Mouse (Mus musculus): Measurements from ENCODE around the gene Lrrc10. TPM values are rescaled to one million over a fixed set of nuclear protein-coding genes. Genes with fewer than 3 reads are reported as not detected.

Lrrc10 gene
- total RNA-seq, 1 experiment: 0.27 TPM

GRCm38 (mm10) chr10:117000975-117001374 lies 44.2 kb upstream of the Lrrc10 start:
- in situ Hi-C loops (cut with MboI; ENCODE audit: low sequenced_read_pairs in 2 of 2, unreplicated experiment in 2 of 2): no loop called here
- TF ChIP-seq ZNF384 (IDR thresholded peaks at IDR 0.05; ENCODE audit: low read depth, low read length): no peak
- no peak for TF ChIP-seq ZC3H11A (IDR thresholded peaks at IDR 0.05; ENCODE audit: borderline replicate concordance, low read depth, low read length)
- TF ChIP-seq CHD2 (IDR thresholded peaks at IDR 0.05; ENCODE audit: low read depth, low read length): no peak
- TF ChIP-seq MAFK (IDR thresholded peaks at IDR 0.05; ENCODE audit: insufficient read depth, low read depth, low read length): no peak
- no peak for TF ChIP-seq HCFC1 (IDR thresholded peaks at IDR 0.05; ENCODE audit: borderline replicate concordance, insufficient read depth, low read length)
- Histone ChIP-seq H3K36me3 (ENCODE audit: control insufficient read depth, insufficient read depth, low read length, poor library complexity, severe bottlenecking) (no peaks in the 10 kb centered on the region), H3K27ac (ENCODE audit: insufficient read depth, low read depth, low read length, poor library complexity, severe bottlenecking) (no peak overlapping the region), H3K4me3 (ENCODE audit: insufficient read depth in 1 of 2, low read depth in 1 of 2, low read length in 2 of 2, poor library complexity in 1 of 2, severe bottlenecking in 1 of 2) (no peak overlapping the region), H3K9me3 (ENCODE audit: control insufficient read depth, insufficient read depth, low read depth, low read length) (no peaks in the 10 kb centered on the region), H3K9ac (ENCODE audit: insufficient read depth, low read depth, low read length, poor library complexity, severe bottlenecking) (no peak overlapping the region), H3K4me1 (ENCODE audit: control insufficient read depth in 2 of 2, insufficient read depth in 2 of 2, low read length in 2 of 2, poor library complexity in 1 of 2) (peaks cover 0 to 3% of the 10 kb centered on the region in 2 experiments; a peak in 1 of 4 replicates)
- DNase-seq (ENCODE audit: low read depth, low spot score): no peak

DNA sequence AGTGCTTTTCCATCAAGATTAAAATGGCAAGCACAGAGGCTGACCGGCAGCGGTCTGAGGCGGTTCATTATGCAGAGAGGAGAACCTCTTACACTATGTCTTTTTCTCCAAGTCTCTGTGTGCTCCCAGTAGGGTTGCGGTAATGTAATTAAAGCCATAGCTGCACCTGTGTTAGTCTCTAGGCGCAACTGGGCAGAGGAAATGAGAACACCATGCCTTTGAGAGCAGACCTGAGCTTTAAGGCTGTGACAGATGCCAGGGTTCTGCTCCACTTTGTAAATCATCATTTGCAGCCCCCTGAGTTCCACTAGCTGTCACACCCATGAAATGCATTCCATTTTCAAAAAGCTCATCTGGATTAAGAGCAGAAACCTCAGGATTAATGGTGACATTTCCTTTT lies 40.4 kb upstream of the Lrrc10 start:
- TF ChIP-seq CHD2 (IDR thresholded peaks at IDR 0.05; ENCODE audit: low read depth, low read length) (no peak), ZC3H11A (IDR thresholded peaks at IDR 0.05; ENCODE audit: borderline replicate concordance, low read depth, low read length) (no peak)
- Histone ChIP-seq H3K4me3 (ENCODE audit: insufficient read depth in 1 of 2, low read depth in 1 of 2, low read length in 2 of 2, poor library complexity in 1 of 2, severe bottlenecking in 1 of 2) (no peak overlapping the region), H3K27ac (ENCODE audit: insufficient read depth, low read depth, low read length, poor library complexity, severe bottlenecking) (no peak overlapping the region), H3K9me3 (ENCODE audit: control insufficient read depth, insufficient read depth, low read depth, low read length) (no peaks in the 10 kb centered on the region), H3K4me1 (ENCODE audit: control insufficient read depth in 2 of 2, insufficient read depth in 2 of 2, low read length in 2 of 2, poor library complexity in 1 of 2) (no peaks in the 10 kb centered on the region), H3K36me3 (ENCODE audit: control insufficient read depth, insufficient read depth, low read length, poor library complexity, severe bottlenecking) (no peaks in the 10 kb centered on the region), H3K9ac (ENCODE audit: insufficient read depth, low read depth, low read length, poor library complexity, severe bottlenecking) (no peak overlapping the region)
- no peak for DNase-seq (ENCODE audit: low read depth, low spot score)
- in situ Hi-C loops (cut with MboI; ENCODE audit: low sequenced_read_pairs in 2 of 2, unreplicated experiment in 2 of 2): no loop called here

GRCm38 (mm10) chr10:117005707-117006464 lies 39.3 kb upstream of the Lrrc10 start:
- Histone ChIP-seq H3K9ac (ENCODE audit: insufficient read depth, low read depth, low read length, poor library complexity, severe bottlenecking) (no peak overlapping the region), H3K27ac (ENCODE audit: insufficient read depth, low read depth, low read length, poor library complexity, severe bottlenecking) (no peak overlapping the region), H3K4me3 (ENCODE audit: insufficient read depth in 1 of 2, low read depth in 1 of 2, low read length in 2 of 2, poor library complexity in 1 of 2, severe bottlenecking in 1 of 2) (no peak overlapping the region), H3K4me1 (ENCODE audit: control insufficient read depth in 2 of 2, insufficient read depth in 2 of 2, low read length in 2 of 2, poor library complexity in 1 of 2) (no peaks in the 10 kb centered on the region), H3K9me3 (ENCODE audit: control insufficient read depth, insufficient read depth, low read depth, low read length) (no peaks in the 10 kb centered on the region), H3K36me3 (ENCODE audit: control insufficient read depth, insufficient read depth, low read length, poor library complexity, severe bottlenecking) (no peaks in the 10 kb centered on the region)
- TF ChIP-seq HCFC1 (IDR thresholded peaks at IDR 0.05; ENCODE audit: borderline replicate concordance, insufficient read depth, low read length) (no peak), ZNF384 (IDR thresholded peaks at IDR 0.05; ENCODE audit: low read depth, low read length) (no peak), ZC3H11A (IDR thresholded peaks at IDR 0.05; ENCODE audit: borderline replicate concordance, low read depth, low read length) (no peak), MAFK (IDR thresholded peaks at IDR 0.05; ENCODE audit: insufficient read depth, low read depth, low read length) (no peak), CHD2 (IDR thresholded peaks at IDR 0.05; ENCODE audit: low read depth, low read length) (no peak)
- DNase-seq (ENCODE audit: low read depth, low spot score): no peak
- in situ Hi-C loops (cut with MboI; ENCODE audit: low sequenced_read_pairs in 2 of 2, unreplicated experiment in 2 of 2): no loop called here

DNA sequence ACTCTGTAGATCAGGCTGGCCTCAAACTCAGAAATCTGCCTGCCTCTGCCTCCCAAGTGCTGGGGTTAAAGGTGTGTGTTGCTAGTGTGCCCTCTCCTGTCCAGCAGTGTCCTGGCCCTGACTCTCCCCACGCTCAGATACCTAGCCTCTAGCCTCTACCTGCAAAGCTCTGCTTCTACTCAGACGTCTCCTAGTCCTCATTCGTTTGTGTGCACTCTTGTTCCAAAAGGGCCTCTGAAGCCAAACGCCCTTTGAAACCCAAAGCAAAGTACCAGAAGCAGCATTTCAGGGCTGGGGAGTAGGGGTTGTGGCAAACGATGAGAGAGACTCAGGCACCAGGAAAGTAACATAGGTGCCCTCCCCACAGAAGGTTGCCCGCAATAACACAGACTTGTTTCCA lies 35.5 kb upstream of the Lrrc10 start:
- H3K9ac ChIP-seq (ENCODE audit: insufficient read depth, low read depth, low read length, poor library complexity, severe bottlenecking): no peak overlapping the region
- no peak overlapping the region for H3K27ac ChIP-seq (ENCODE audit: insufficient read depth, low read depth, low read length, poor library complexity, severe bottlenecking)
- TF ChIP-seq MAFK (IDR thresholded peaks at IDR 0.05; ENCODE audit: insufficient read depth, low read depth, low read length): no peak
- TF ChIP-seq ZC3H11A (IDR thresholded peaks at IDR 0.05; ENCODE audit: borderline replicate concordance, low read depth, low read length): no peak
- TF ChIP-seq CHD2 (IDR thresholded peaks at IDR 0.05; ENCODE audit: low read depth, low read length): no peak
- no peak for TF ChIP-seq HCFC1 (IDR thresholded peaks at IDR 0.05; ENCODE audit: borderline replicate concordance, insufficient read depth, low read length)
- no peak for TF ChIP-seq ZNF384 (IDR thresholded peaks at IDR 0.05; ENCODE audit: low read depth, low read length)
- DNase-seq (ENCODE audit: low read depth, low spot score): no peak
- no peaks in the 10 kb centered on the region for H3K36me3 ChIP-seq (ENCODE audit: control insufficient read depth, insufficient read depth, low read length, poor library complexity, severe bottlenecking)
- H3K4me3 ChIP-seq (ENCODE audit: insufficient read depth in 1 of 2, low read depth in 1 of 2, low read length in 2 of 2, poor library complexity in 1 of 2, severe bottlenecking in 1 of 2): no peak overlapping the region
- H3K9me3 ChIP-seq (ENCODE audit: control insufficient read depth, insufficient read depth, low read depth, low read length): no peaks in the 10 kb centered on the region
- in situ Hi-C loops (cut with MboI; ENCODE audit: low sequenced_read_pairs in 2 of 2, unreplicated experiment in 2 of 2): no loop called here
- no peaks in the 10 kb centered on the region for H3K4me1 ChIP-seq (ENCODE audit: control insufficient read depth in 2 of 2, insufficient read depth in 2 of 2, low read length in 2 of 2, poor library complexity in 1 of 2)

DNA sequence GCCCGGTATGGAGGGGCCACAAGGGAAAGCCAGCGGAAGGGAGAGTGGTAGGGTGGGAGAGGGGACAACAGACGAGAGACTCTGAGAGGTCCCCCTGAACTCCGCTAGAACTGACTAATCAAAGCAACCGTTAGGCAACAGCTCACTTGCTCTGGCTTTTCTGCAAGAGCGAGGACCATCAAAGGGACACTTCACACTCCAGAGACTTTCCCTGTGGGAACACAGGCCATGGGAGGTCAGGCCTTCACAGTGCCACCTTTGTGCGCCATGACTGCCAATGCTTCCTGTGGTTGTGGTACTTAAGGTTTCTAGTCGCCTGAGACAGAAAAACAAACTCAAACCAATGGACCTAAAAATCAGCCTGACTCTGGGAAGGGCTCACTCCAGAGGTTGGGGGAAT lies 34.1 kb upstream of the Lrrc10 start:
- Histone ChIP-seq H3K27ac (ENCODE audit: insufficient read depth, low read depth, low read length, poor library complexity, severe bottlenecking) (no peak overlapping the region), H3K36me3 (ENCODE audit: control insufficient read depth, insufficient read depth, low read length, poor library complexity, severe bottlenecking) (no peaks in the 10 kb centered on the region), H3K4me1 (ENCODE audit: control insufficient read depth in 2 of 2, insufficient read depth in 2 of 2, low read length in 2 of 2, poor library complexity in 1 of 2) (no peaks in the 10 kb centered on the region), H3K4me3 (ENCODE audit: insufficient read depth in 1 of 2, low read depth in 1 of 2, low read length in 2 of 2, poor library complexity in 1 of 2, severe bottlenecking in 1 of 2) (no peak overlapping the region), H3K9me3 (ENCODE audit: control insufficient read depth, insufficient read depth, low read depth, low read length) (no peaks in the 10 kb centered on the region), H3K9ac (ENCODE audit: insufficient read depth, low read depth, low read length, poor library complexity, severe bottlenecking) (no peak overlapping the region)
- no peak for DNase-seq (ENCODE audit: low read depth, low spot score)
- in situ Hi-C loops (cut with MboI; ENCODE audit: low sequenced_read_pairs in 2 of 2, unreplicated experiment in 2 of 2): no loop called here
- TF ChIP-seq ZC3H11A (IDR thresholded peaks at IDR 0.05; ENCODE audit: borderline replicate concordance, low read depth, low read length): no peak
- TF ChIP-seq ZNF384 (IDR thresholded peaks at IDR 0.05; ENCODE audit: low read depth, low read length): no peak
- TF ChIP-seq CHD2 (IDR thresholded peaks at IDR 0.05; ENCODE audit: low read depth, low read length): no peak
- no peak for TF ChIP-seq HCFC1 (IDR thresholded peaks at IDR 0.05; ENCODE audit: borderline replicate concordance, insufficient read depth, low read length)
- TF ChIP-seq MAFK (IDR thresholded peaks at IDR 0.05; ENCODE audit: insufficient read depth, low read depth, low read length): no peak

All from ES-E14 (cell line).